In genomic region chr11:97877341-97877740, GRCm38 (mm10) we compare ENCODE assay signal across 18 mouse cellular contexts. TPM values are rescaled to one million over a fixed set of nuclear protein-coding genes. Genes with fewer than 3 reads are reported as not detected.
"Had no signal": no experiment of that assay in that cellular context is flagged by ENCODE, and none has a peak within 500 bp of the region (broad histone marks: within the 10 kb centered on the region; RNA-seq: fewer than 3 reads in every experiment).

No protein-coding gene starts in this region.

- H3K27ac ChIP-seq: left cerebral cortex, adult 2 months; liver, embryonic 13.5 days had no signal

- ATAC-seq: intestine, postnatal 0 days had no signal

- H3K36me3 ChIP-seq: liver, embryonic 13.5 days had no signal

- H3K4me2 ChIP-seq: liver, embryonic 13.5 days; midbrain, embryonic 11.5 days had no signal

- DNase-seq: kidney, adult 2 months; kidney, postnatal 10 days; kidney, postnatal 36 days; layer of hippocampus, postnatal 36 days; left cerebral cortex, postnatal 4 days; liver, embryonic 13.5 days; lung, adult 2 months; lung, postnatal 10 days; lung, postnatal 36 days; midbrain, embryonic 14.5 days; thymus, adult 2 months; thymus, postnatal 14 days; thymus, postnatal 4 days had no signal

- H3K4me1 ChIP-seq: liver, embryonic 13.5 days; megakaryocyte, embryonic 14.5 days had no signal

- H3K27me3 ChIP-seq: liver, embryonic 13.5 days; megakaryocyte, embryonic 14.5 days had no signal

- H3K4me3 ChIP-seq: left cerebral cortex, adult 2 months; liver, embryonic 13.5 days; megakaryocyte, embryonic 14.5 days had no signal

- H3K9me3 ChIP-seq: liver, embryonic 13.5 days; megakaryocyte, embryonic 14.5 days had no signal

- H3K9ac ChIP-seq: liver, embryonic 13.5 days had no signal

RNA-seq across cellular contexts. Expression of gene Fbxo47, which starts 6.6 kb away (rescaled TPM):
- polyA plus RNA-seq: small intestine, adult 2 months had no signal
